8 mouse cellular contexts compared by ENCODE assay signal in the genomic region with DNA sequence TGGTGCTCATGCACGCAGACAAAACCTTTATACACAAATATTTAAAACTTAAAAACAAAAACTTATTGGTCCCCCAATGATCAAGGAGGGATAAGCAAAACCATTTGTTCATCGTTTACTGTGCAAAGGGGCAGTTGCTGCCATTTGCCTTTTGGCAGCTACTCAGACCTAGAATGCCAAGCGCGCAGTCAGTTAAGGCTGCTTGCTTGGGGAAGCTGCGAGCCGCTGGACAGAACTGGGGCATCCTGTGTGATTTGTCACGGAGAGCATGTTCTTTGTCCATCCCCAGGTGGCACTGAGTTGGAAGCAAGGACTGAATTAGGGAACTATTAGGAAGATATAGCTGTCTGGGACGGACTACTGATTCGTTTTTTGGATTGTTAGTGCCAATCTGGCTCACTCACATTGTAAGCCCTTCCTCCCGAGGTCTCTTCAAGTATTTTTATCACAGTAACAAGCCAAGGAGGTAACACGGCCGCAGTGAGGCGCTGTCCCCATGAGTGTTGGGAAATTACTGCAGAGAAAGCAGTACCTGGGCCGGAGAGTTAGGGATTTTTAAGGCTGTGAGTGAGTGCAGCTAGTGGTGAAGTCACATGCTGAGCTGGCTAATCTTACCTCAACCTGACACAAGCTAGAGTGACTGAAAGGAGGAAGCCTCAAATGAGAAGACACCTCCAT. TPM values are rescaled to one million over a fixed set of nuclear protein-coding genes. Genes with fewer than 3 reads are reported as not detected.
DNase-seq lines count a peak whose midpoint lies in the region; ATAC-seq lines count a peak whose summit lies in the region.

No protein-coding gene starts in this region.

- no peaks in the 10 kb centered on the region for H3K27me3 ChIP-seq in heart, embryonic 10.5 days (ENCODE audit: insufficient read depth, poor library complexity, severe bottlenecking)
- no peaks in the 10 kb centered on the region for H3K27me3 ChIP-seq in intestine, embryonic 14.5 days (replicated peaks; ENCODE audit: control insufficient read depth, insufficient read depth, low read length)

- ATAC-seq in intestine, embryonic 14.5 days (replicated peaks; ENCODE audit: low FRiP score, low TSS enrichment, low read depth), result no peak

- DNase-seq in heart, embryonic 10.5 days (ENCODE audit: low spot score), result no peak
- DNase-seq in heart, adult 8-10 months (ENCODE audit: low spot score), result no peak
- DNase-seq in ES-CJ7 (ENCODE audit: low read depth, low spot score), result peak; percentile 84
- peak; percentile 49 for DNase-seq in embryo, embryonic 9.5 days (ENCODE audit: extremely low spot score)
- DNase-seq in intestine, embryonic 14.5 days (ENCODE audit: low spot score), result peak; percentile 62
- no peak for DNase-seq in ovary, postnatal 36 days (ENCODE audit: low spot score)
- no peak for DNase-seq in thymus, adult 18-20 months

- H3K9ac ChIP-seq in intestine, embryonic 14.5 days (ENCODE audit: low read length), result peak overlapping the region; percentile 78

- H3K4me2 ChIP-seq in intestine, embryonic 14.5 days (ENCODE audit: low read length), result peak overlapping the region; percentile 69

- H3K4me3 ChIP-seq in heart, embryonic 10.5 days, result peak overlapping the region; percentile 75
- H3K4me3 ChIP-seq in intestine, embryonic 14.5 days (ENCODE audit: low read depth, low read length), result peak overlapping the region; percentile 66
- H3K4me3 ChIP-seq in macrophage (ENCODE audit: inconsistent target), result peak overlapping the region; percentile 77

- no peaks in the 10 kb centered on the region for H3K79me2 ChIP-seq in macrophage (ENCODE audit: inconsistent target)

- H3K27ac ChIP-seq in heart, embryonic 10.5 days, result peak overlapping the region; percentile 90
- H3K27ac ChIP-seq in intestine, embryonic 14.5 days (ENCODE audit: low read depth), result no peak overlapping the region
- H3K27ac ChIP-seq in macrophage, result peak overlapping the region; percentile 44; the same call in 1 of the 2 replicates

- H3K9me3 ChIP-seq in heart, embryonic 10.5 days, result no peaks in the 10 kb centered on the region
- no peaks in the 10 kb centered on the region for H3K9me3 ChIP-seq in intestine, embryonic 14.5 days (ENCODE audit: control insufficient read depth, low read length)

- WGBS in heart, embryonic 10.5 days, result 16% methylated on average over 14 of the region's 14 CpGs
- WGBS in intestine, embryonic 14.5 days, result 41% methylated on average over 14 of the region's 14 CpGs
- 76% methylated on average over 14 of the region's 14 CpGs for WGBS in macrophage (ENCODE audit: missing documents)

- 0 out of 2 replicates have a peak, but pooled peaks cover 5% of the 10 kb centered on the region for H3K36me3 ChIP-seq in heart, embryonic 10.5 days
- peaks cover 13% of the 10 kb centered on the region; the same call in 1 of the 2 replicates for H3K36me3 ChIP-seq in intestine, embryonic 14.5 days (ENCODE audit: control insufficient read depth, insufficient read depth, low read length)
- H3K36me3 ChIP-seq in macrophage (ENCODE audit: inconsistent target), result no peaks in the 10 kb centered on the region

- peaks cover 19% of the 10 kb centered on the region for H3K4me1 ChIP-seq in heart, embryonic 10.5 days
- H3K4me1 ChIP-seq in intestine, embryonic 14.5 days (replicated peaks; ENCODE audit: control insufficient read depth, insufficient read depth, low read length), result 0 out of 2 replicates have a peak, but pooled peaks cover 9% of the 10 kb centered on the region

RNA-seq across cellular contexts. Expression of a gene that starts 0.9 kb away (rescaled TPM):
- polyA plus RNA-seq in heart, embryonic 10.5 days (2016; fragmentation: Nextera tagmentation; extraction: Ambion mirVana), result 55.0 and 55.8 TPM in 2 replicates
- 10 to 100 TPM; 30.4 to 34.8 (median 33.0) TPM for total RNA-seq in heart, adult 8-10 months (2022)
- 45.0 and 45.6 TPM in 2 replicates for polyA plus RNA-seq in intestine, embryonic 14.5 days (2014; fragmentation: Nextera tagmentation; extraction: Ambion mirVana)
- 10 to 100 TPM in 8 of 26 experiments, 1 to 10 TPM in 16, not detected in 2; 1.2 to 16.0 (median 6.8) TPM for total RNA-seq in macrophage (2018; cell fraction: chromatin; rRNA removed)
- total RNA-seq in macrophage (2018; cell fraction: cytosol; rRNA removed), result 10 to 100 TPM in 25 of 26 experiments, 1 to 10 TPM in 1; 8.8 to 21.5 (median 15.4) TPM
- 10 to 100 TPM in 8 of 26 experiments, 1 to 10 TPM in 18; 1.5 to 15.8 (median 6.2) TPM for total RNA-seq in macrophage (2018; cell fraction: nucleus; rRNA removed)
- polyA plus RNA-seq in macrophage (2018), result 9.1 to 16.9 TPM (median 10.5 TPM) in 3 replicates

Comparison
In these comparisons a context has a peak if more than half of its experiments do, and no peak if none do; other contexts are left out.
1. DNase-seq: peak in ES-CJ7 (single experiment), embryo, embryonic 9.5 days (single experiment) and intestine, embryonic 14.5 days (single experiment); none in heart, embryonic 10.5 days (single experiment), heart, adult 8-10 months (single experiment), ovary, postnatal 36 days (single experiment) and thymus, adult 18-20 months (0 of 2).
2. Peak in every context shown above with its lines, with median percentiles within 50 percentile points of each other: H3K4me3 ChIP-seq.